ENCODE assay signal across 15 mouse cellular contexts in the genomic region with DNA sequence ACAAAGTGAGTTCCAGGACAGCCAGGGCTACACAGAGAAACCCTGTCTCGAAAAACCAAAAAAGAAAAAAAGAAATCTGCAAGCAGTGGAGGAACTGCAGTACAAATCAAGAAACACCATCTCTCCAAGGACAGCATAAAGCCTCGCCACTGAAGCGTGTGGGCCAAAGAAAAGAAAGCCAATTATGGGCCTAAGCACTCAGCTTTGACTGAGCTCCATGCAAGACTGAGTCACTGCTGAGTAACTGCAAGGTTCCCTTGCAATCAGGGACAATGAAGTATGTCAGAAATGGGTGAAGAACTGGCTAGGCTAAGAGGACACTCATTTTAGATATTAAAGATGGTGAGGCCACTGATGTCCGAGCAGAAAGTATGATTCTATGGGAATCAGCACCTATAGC.
"Had no signal": no experiment of that assay in that cellular context is flagged by ENCODE, and none has a peak within 500 bp of the region (broad histone marks: within the 10 kb centered on the region; RNA-seq: fewer than 3 reads in every experiment).

No protein-coding gene starts in this region.

- DNase-seq: kidney, postnatal 25 days; layer of hippocampus, postnatal 36 days; left cerebral cortex, postnatal 4 days; liver, postnatal 0 days; lung, embryonic 14.5 days; lung, postnatal 10 days; lung, postnatal 36 days; right cerebral cortex, adult 18-20 months; right cerebral cortex, postnatal 14 days; right cerebral cortex, postnatal 4 days; spleen, adult 18-20 months; thymus, adult 18-20 months; thymus, postnatal 36 days had no signal

- ATAC-seq: liver, postnatal 0 days; midbrain, embryonic 13.5 days; midbrain, embryonic 16.5 days had no signal
